Mouse (Mus musculus) ES-Bruce4 (cell line): ENCODE measurements around the gene Thbs2. TPM values are rescaled to one million over a fixed set of nuclear protein-coding genes. Genes with fewer than 3 reads are reported as not detected.

Experiments used
- H3K27ac ChIP-seq: 2 replicates; pipeline ENCODE4 v1.5.1; 2012; ENCODE audit warnings: low read length, inconsistent platforms; ENCODE audit not compliant: insufficient read depth
- H3K27me3 ChIP-seq: 2 replicates; pipeline ENCODE4 v1.6.1; 2012; ENCODE audit warnings: mild to moderate bottlenecking, low read length, inconsistent platforms; ENCODE audit not compliant: control insufficient read depth, poor library complexity, insufficient read depth, severe bottlenecking
- H3K36me3 ChIP-seq: 2 replicates; pipeline ENCODE4 v1.6.1; 2012; ENCODE audit warnings: inconsistent platforms, mild to moderate bottlenecking, low read length, moderate library complexity; ENCODE audit not compliant: control insufficient read depth, poor library complexity, insufficient read depth, severe bottlenecking
- H3K4me1 ChIP-seq: one replicate; pipeline ENCODE4 v1.8.1; 2011; ENCODE audit warnings: low read length; ENCODE audit not compliant: control insufficient read depth, insufficient read depth
- H3K4me3 ChIP-seq: 2 replicates; pipeline ENCODE4 v1.5.1; 2011; ENCODE audit warnings: low read depth, mild to moderate bottlenecking, low read length
- H3K9ac ChIP-seq: 2 replicates; pipeline ENCODE4 v1.6.1; 2012; ENCODE audit warnings: low read depth, mild to moderate bottlenecking, inconsistent platforms; ENCODE audit not compliant: poor library complexity, severe bottlenecking
- H3K9me3 ChIP-seq: replicated peaks from 2 replicates; pipeline ENCODE4 v1.6.1; 2012; ENCODE audit warnings: mild to moderate bottlenecking, low read length, inconsistent platforms; ENCODE audit not compliant: control insufficient read depth, poor library complexity, insufficient read depth, severe bottlenecking
- CTCF ChIP-seq: IDR thresholded peaks from one replicate; pipeline ENCODE4 v1.8.1; 2011; ENCODE audit warnings: low read depth, low read length
- EP300 ChIP-seq: IDR thresholded peaks from 2 replicates; pipeline ENCODE4 v1.6.1; 2011; ENCODE audit warnings: low read depth, low read length; ENCODE audit not compliant: insufficient read depth
- POLR2A ChIP-seq: IDR thresholded peaks from one replicate; pipeline ENCODE4 v1.8.1; 2011; ENCODE audit warnings: low read length; ENCODE audit not compliant: insufficient read depth
- polyA plus RNA-seq: library from polyadenylated mRNA; stranded (reverse); fragments of >200 nt; gene quantifications from 2 replicates; pipeline ENCODE4 v1.2.4, GENCODE M21; 2011; ENCODE audit warnings: low read depth; ENCODE audit not compliant: missing spikeins, insufficient read depth, insufficient read length

Gene Thbs2
- polyA plus RNA-seq, 1 experiment = 2.0 TPM

GRCm38 (mm10) chr17:14662409-14662808 lies 31.6 kb downstream of the Thbs2 start:
- Histone ChIP-seq H3K9ac (no peak overlapping the region), H3K9me3 (no peaks in the 10 kb centered on the region), H3K4me3 (no peak overlapping the region), H3K4me1 (no peaks in the 10 kb centered on the region), H3K27me3 (no peaks in the 10 kb centered on the region), H3K27ac (no peak overlapping the region), H3K36me3 (no peaks in the 10 kb centered on the region)
- no peak for TF ChIP-seq POLR2A
- TF ChIP-seq EP300 = no peak
- TF ChIP-seq CTCF = no peak

DNA sequence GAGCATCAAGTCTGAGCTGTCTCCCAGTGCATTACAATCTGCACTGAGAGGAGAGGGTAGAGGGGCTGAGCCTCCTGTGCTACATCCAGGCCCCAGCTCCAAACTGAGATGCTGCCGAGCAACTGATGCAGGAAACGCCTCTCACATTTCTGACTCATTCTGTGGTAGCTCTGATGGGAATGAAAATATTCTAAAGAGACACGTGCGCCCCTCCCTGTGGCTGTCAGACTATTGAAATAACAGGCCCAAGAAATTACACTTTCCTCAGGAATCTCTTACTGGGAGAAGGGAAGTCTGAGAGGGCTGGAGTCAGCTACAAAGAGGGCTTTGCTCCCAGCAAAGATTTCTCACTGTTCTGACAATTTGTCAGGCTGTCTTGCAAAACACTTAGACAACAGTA lies 34.3 kb downstream of the Thbs2 start:
- TF ChIP-seq CTCF (no peak), POLR2A (no peak), EP300 (no peak)
- H3K9ac ChIP-seq = no peak overlapping the region

GRCm38 (mm10) chr17:14658123-14658522 lies 35.9 kb downstream of the Thbs2 start:
- Histone ChIP-seq H3K9me3 (no peaks in the 10 kb centered on the region), H3K4me1 (no peaks in the 10 kb centered on the region), H3K4me3 (no peak overlapping the region), H3K36me3 (no peaks in the 10 kb centered on the region), H3K27ac (no peak overlapping the region), H3K9ac (no peak overlapping the region), H3K27me3 (no peaks in the 10 kb centered on the region)
- TF ChIP-seq CTCF = no peak
- no peak for TF ChIP-seq POLR2A
- no peak for TF ChIP-seq EP300

More for the DNA sequence above, 34.3 kb downstream of the Thbs2 start:
- no peaks in the 10 kb centered on the region for H3K36me3 ChIP-seq
- H3K9me3 ChIP-seq = no peaks in the 10 kb centered on the region
- H3K27ac ChIP-seq = no peak overlapping the region
- H3K4me1 ChIP-seq = no peaks in the 10 kb centered on the region
- no peak overlapping the region for H3K4me3 ChIP-seq
- H3K27me3 ChIP-seq = no peaks in the 10 kb centered on the region

DNA sequence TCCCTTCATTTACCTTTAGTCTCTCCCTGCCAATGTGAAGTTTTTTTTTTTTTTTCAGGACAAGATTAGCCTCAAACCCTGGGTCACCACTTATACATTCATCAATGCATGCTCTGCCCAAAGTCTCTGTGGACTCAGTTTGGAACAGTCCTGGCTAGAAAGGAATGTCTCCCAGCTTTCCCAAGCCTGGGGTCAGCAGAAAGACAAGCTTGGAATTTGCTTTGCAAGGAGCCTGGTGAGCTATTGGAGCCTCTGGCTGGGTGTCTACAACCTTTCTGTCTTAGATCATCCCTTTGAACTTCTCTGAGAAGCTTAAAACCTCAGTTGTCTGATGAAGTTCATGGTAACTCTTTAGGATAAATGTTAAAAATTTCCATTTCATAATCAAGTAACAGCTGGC lies 36.9 kb downstream of the Thbs2 start:
- Histone ChIP-seq H3K4me3 (no peak overlapping the region), H3K9me3 (no peaks in the 10 kb centered on the region), H3K4me1 (no peaks in the 10 kb centered on the region), H3K27me3 (no peaks in the 10 kb centered on the region), H3K36me3 (no peaks in the 10 kb centered on the region), H3K9ac (no peak overlapping the region), H3K27ac (no peak overlapping the region)
- TF ChIP-seq POLR2A = no peak
- TF ChIP-seq EP300 = no peak
- TF ChIP-seq CTCF = no peak

GRCm38 (mm10) chr17:14654981-14655380 lies 39.1 kb downstream of the Thbs2 start:
- TF ChIP-seq EP300 = no peak
- no peak for TF ChIP-seq POLR2A
- no peak for TF ChIP-seq CTCF

GRCm38 (mm10) chr17:14652013-14652412 lies 42.0 kb downstream of the Thbs2 start:
- Histone ChIP-seq H3K9ac (no peak overlapping the region), H3K9me3 (no peaks in the 10 kb centered on the region), H3K36me3 (no peaks in the 10 kb centered on the region), H3K27ac (no peak overlapping the region), H3K4me1 (no peaks in the 10 kb centered on the region), H3K27me3 (no peaks in the 10 kb centered on the region; the same call in 1 of the 2 replicates), H3K4me3 (no peak overlapping the region)
- TF ChIP-seq POLR2A (no peak), EP300 (no peak), CTCF (no peak)

More at GRCm38 (mm10) chr17:14654981-14655380, 39.1 kb downstream of the Thbs2 start:
- Histone ChIP-seq H3K27ac (no peak overlapping the region), H3K4me3 (no peak overlapping the region), H3K4me1 (no peaks in the 10 kb centered on the region), H3K36me3 (no peaks in the 10 kb centered on the region), H3K27me3 (no peaks in the 10 kb centered on the region), H3K9ac (no peak overlapping the region), H3K9me3 (no peaks in the 10 kb centered on the region)
